Mouse (Mus musculus) small intestine, adult 2 months (tissue): ENCODE data around the gene Ptprq.

Experiments
- CTCF ChIP-seq: fragments of 200-500 bp; IDR thresholded peaks from 2 replicates; pipeline ENCODE4 v1.5.1; 2012; ENCODE audit warnings: low read depth, mild to moderate bottlenecking, control low read depth, inconsistent platforms, low read length, moderate library complexity, mixed read lengths; ENCODE audit not compliant: insufficient replicate concordance, insufficient read length; ENCODE audit errors: extremely low read depth
- POLR2A ChIP-seq: fragments of 200-500 bp; IDR thresholded peaks from 2 replicates; pipeline ENCODE4 v1.6.1; 2012; ENCODE audit warnings: low read depth, mild to moderate bottlenecking, control low read depth, inconsistent platforms, low read length, moderate library complexity

GRCm38 (mm10) chr10:107471712-107472111 lies 248.1 kb downstream of the Ptprq start:
- TF ChIP-seq CTCF (no peak), POLR2A (no peak)
